Mouse (Mus musculus): ENCODE results near the gene Maml3.

GRCm38 (mm10) chr3:51695713-51696112 is 409.2 kb downstream of the Maml3 start:
- TF ChIP-seq CTCF (conservative IDR thresholded peaks at IDR 0.05 in 1 of 2, IDR thresholded peaks at IDR 0.05 in 1 of 2; ENCODE audit: low read depth in 2 of 2, low read length in 2 of 2) (no peak), POLR2A (IDR thresholded peaks at IDR 0.05; ENCODE audit: low read depth, low read length) (no peak), CHD2 (IDR thresholded peaks at IDR 0.05; ENCODE audit: low read length) (no peak), TCF12 (IDR thresholded peaks at IDR 0.05; ENCODE audit: low read depth, low read length) (no peak), ZMIZ1 (IDR thresholded peaks at IDR 0.05; ENCODE audit: low read depth, low read length) (no peak), UBTF (IDR thresholded peaks at IDR 0.05; ENCODE audit: low read depth, low read length) (no peak), ZC3H11A (IDR thresholded peaks at IDR 0.05; ENCODE audit: low read depth, low read length) (no peak), EP300 (IDR thresholded peaks at IDR 0.05; ENCODE audit: low read length) (no peak)

Measured in CH12.LX (cell line).